Mouse (Mus musculus) liver, embryonic 14.5 days (tissue): Measurements from ENCODE around the gene Wfdc17.

Experiments used
- CTCF ChIP-seq: IDR thresholded peaks from 2 replicates; pipeline ENCODE4 v1.5.1; 2016; ENCODE audit warnings: antibody characterized with exemption, low read depth, control low read depth
- EP300 ChIP-seq: IDR thresholded peaks from 2 replicates; pipeline ENCODE4 v1.6.1; 2016; ENCODE audit warnings: antibody characterized with exemption, low read depth

DNA sequence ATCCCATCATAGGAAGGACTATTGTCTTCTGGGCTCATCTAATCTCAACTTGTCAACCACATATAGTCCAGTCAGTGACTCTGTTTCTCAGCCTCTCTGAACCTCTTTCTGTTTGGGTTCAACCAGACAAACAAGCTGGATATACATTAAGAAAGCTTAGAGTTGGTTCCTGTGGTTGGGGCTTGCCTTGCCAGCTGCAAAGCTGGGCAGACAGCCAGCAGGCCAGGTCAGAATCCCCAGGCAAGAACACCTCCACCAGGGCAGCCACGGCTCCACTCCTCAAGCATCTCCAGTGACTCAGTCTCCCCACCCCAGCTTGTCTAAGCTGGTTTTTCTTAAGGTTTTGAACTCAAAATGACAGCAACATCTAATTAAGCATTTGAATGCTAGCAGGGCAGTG lies 8.9 kb downstream of the Wfdc17 start:
- TF ChIP-seq CTCF (no peak), EP300 (no peak)
